Mouse (Mus musculus) left cerebral cortex, postnatal 4 days (tissue): Measurements from ENCODE around the gene Rspo3. TPM values are rescaled to one million over a fixed set of nuclear protein-coding genes. Genes with fewer than 3 reads are reported as not detected.

ENCODE experiments used
- DNase-seq: peaks from one replicate; pipeline ENCODE4 v3.0.0-alpha.2; 2022
- intact Hi-C: fragments of 180-260 bp; cut with DNase I; formaldehyde crosslinking; loops from one replicate; pipeline ENCODE4 v1.15.1; 2025
- total RNA-seq, 2 experiments: library from RNA; stranded (reverse); gene quantifications; 2 replicates each; pipeline ENCODE4 v1.2.3; 2021

Rspo3 gene
- 1 to 10 TPM; 5.2 to 6.0 TPM for total RNA-seq

DNA sequence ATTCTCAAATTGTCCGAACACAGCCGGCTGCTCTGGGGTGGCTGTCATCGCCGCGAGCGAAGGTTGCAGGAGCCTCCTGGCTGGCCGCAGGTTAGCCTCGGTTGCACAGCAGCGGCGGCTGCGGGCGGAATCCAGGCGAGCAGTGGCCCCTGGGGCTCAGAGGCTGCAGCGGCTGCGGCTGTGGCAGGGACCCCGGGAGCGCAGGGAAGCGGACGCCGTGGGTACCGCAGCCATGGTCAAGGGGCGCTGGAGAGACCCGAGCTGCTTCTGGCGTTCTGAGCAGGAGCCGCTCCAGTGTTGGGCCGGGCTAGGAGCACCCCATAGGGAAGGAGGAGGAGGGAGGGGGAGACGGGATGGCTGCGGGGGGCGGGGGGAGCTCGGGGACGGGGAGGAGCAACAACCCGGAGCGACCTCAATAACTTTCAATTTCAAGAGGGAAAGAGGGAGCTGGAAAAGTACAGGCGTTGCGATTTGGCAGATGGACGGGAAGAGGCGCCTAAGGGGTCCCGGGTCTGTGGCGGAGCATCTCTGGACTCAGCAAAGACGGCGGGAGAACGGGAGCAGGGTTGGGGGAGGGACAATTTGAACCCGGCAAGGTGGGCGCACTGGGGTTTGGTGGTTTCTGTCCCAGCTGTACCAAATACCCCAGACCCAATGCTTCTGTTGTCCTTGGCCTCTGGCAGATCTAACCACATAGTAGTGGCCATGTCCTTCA, at the start of gene Rspo3:
Gene Rspo3 (minus strand): TSS at position 322 of the 715 bp plus-strand sequence.
- intact Hi-C loops: loop anchor here (10.0 kb wide), 2 partner anchors 999 to 1049 kb away; no protein-coding TSS in a partner anchor
- DNase-seq: peak; percentile 48

- no peak for DNase-seq
- intact Hi-C loops: no loop called here
Measured at GRCm38 (mm10) chr10:29581940-29582339, 46.3 kb upstream of the Rspo3 start.

DNA sequence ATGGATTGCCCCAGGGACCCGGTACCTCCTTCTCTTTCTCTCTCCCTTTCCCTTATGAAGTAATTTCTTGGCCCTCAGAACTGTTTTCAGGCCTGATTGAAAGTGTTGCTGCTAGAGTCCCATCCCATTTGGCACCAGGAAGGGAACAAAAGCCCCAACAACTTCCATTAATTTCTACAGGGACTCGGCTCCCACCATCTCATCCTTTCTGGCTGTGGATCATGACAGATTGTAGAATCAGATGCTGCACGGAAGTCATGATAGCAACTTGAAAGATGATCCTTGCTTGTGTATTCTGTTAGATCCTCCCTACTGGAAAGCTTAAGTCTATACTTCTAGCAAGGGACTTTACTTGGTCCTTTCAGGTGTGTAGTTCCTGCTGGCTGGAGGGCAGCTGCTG, 45.8 kb upstream of the Rspo3 start:
- no peak for DNase-seq
- intact Hi-C loops: no loop called here

GRCm38 (mm10) chr10:29555983-29556382, 20.3 kb upstream of the Rspo3 start:
- intact Hi-C loops: no loop called here
- DNase-seq: no peak

GRCm38 (mm10) chr10:29554365-29554764, 18.7 kb upstream of the Rspo3 start:
- intact Hi-C loops: no loop called here
- no peak for DNase-seq

- no peak for DNase-seq
- intact Hi-C loops: no loop called here
Measured at GRCm38 (mm10) chr10:29542982-29543381, 7.3 kb upstream of the Rspo3 start.

DNA sequence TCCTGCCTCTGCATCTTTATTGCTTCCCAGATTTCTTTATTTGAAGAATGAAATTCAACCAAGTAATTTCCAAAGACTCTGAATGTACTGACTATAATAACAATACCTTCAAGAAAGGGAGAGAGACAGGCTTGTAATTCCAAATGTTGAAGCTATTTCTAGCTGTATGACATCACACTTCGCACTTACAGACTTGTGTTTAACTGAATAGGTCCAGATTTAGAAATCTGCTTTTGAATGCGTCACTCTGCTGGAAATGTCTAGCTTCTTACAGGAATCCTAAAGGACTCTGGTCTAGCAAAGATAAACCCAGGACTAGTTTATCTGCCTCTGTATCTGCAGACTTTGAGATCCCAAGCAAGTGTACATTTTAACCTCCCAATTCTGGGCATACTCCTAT, 3.8 kb upstream of the Rspo3 start:
- DNase-seq: no peak
- intact Hi-C loops: loop anchor here (10.0 kb wide), 2 partner anchors 995 to 1045 kb away; no protein-coding TSS in a partner anchor

DNA sequence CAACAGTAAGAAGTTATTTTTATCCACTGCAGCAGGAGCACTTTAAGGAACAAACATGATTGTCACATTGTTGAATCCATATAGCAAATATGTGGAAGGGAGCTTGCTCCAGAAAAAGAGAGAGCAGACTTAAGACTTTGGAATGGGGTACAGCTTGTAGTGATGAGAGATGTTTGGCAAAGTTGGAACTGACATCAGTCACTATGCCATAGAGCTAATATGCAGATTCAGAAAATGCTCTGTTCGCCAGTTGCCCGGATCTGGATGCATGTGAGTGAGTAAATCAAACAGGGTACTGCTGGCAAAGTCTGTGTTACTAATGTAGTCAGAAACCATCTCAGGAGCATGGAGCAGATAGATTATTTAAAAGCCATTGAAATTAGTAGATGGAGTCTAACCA, 3.1 kb upstream of the Rspo3 start:
- intact Hi-C loops: loop anchor here (10.0 kb wide), 2 partner anchors 996 to 1046 kb away; no protein-coding TSS in a partner anchor
- no peak for DNase-seq

GRCm38 (mm10) chr10:29534830-29535227, 838 bp downstream of the Rspo3 start:
- DNase-seq: no peak

GRCm38 (mm10) chr10:29533846-29534829, 1.5 kb downstream of the Rspo3 start:
- DNase-seq: peak; percentile 13
- intact Hi-C loops: loop anchor here (1.0 to 10.0 kb wide), 4 partner anchors 268 to 1051 kb away; no protein-coding TSS in a partner anchor

More at GRCm38 (mm10) chr10:29534830-29535227, 838 bp downstream of the Rspo3 start:
- intact Hi-C loops: loop anchor here (5.0 to 10.0 kb wide), 3 partner anchors 267 to 1050 kb away; no protein-coding TSS in a partner anchor

DNA sequence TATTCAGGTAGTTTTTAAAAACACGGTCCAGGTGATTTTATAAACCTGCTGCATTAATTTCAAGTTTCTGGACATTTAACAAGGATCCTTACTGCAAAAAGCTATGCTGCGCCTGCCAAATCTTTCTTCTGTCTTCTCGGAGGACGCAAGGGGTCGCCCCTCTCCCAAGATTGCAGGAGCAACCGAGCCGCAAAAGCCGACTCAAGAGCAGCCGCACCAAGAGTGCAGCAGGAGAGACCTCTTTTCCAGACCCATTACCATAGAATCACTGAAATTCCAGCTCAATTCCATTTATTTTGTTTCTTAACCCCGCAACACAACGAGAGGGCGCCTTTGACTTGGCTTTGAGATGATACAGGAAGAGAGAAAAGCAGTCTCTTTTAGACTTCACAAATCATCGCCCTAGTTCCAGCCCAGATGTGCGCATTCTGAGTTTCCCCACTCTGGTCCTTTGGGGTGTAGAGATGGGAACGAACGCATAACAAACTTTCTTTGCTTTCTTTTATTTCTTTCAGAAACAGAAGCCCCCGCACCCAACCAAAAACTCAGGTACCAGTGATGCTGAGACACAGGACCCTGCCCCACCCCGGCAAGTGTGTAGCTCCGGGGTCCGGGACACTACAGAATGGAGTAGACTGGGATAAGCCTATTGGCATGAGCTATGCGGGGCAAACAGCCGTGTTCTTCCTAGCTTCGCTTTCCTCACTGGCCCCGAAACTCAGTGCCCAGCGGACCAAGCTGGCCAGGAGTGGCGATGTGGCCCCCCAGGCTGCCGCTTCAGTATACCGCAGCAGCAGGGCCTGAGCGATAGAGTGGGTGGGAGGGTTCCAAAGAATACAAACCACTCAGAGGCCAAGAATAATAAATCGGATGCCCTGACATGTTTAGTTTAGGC, 2.6 kb downstream of the Rspo3 start:
- intact Hi-C loops: loop anchor here (1.0 to 10.0 kb wide), 4 partner anchors 269 to 1052 kb away; no protein-coding TSS in a partner anchor
- DNase-seq: peak; percentile 89

- intact Hi-C loops: no loop called here
- no peak for DNase-seq
Measured at GRCm38 (mm10) chr10:29513563-29513962, 22.1 kb downstream of the Rspo3 start.

DNA sequence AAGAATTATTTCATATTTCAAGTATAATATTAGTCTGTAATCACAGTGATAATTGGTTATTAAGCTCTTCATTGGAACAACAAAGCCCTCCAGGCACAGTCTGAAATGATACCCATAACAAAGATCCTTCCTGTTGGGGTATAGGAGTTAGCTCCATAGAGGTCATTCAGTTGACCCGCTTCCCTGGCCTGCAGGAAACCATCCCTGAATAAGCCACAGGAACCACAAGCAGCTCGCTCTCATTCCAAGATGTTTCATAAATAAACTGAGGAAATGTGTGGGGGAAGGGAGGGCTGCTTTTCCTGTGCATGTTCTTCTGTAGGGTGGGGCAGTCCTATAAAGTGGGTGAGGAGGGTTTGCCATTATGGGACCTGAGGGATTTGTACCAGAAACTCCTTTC, 27.5 kb downstream of the Rspo3 start:
- no peak for DNase-seq
- intact Hi-C loops: no loop called here

GRCm38 (mm10) chr10:29497205-29497822, 38.4 kb downstream of the Rspo3 start:
- intact Hi-C loops: no loop called here
- DNase-seq: no peak

DNA sequence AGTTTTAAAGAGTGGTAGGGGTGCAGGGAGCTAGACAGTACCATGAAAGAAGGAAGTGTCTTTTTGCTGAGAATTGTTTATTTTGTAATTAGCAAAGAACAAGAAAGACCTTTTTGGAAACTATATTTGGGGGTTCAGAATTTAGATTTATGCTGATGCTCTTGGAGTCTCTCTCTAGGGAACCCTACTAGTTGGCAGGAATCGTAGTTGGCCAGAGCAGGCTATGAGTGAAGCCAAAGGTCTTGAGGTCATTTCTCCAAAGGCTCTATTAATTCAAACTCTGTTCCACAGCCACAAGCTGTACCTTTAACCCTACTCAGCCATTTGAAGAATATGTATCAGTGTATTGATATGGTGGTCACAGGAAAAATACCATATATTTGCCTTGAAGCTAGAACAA, 41.7 kb downstream of the Rspo3 start:
- intact Hi-C loops: no loop called here
- no peak for DNase-seq

GRCm38 (mm10) chr10:29480945-29481344, 54.7 kb downstream of the Rspo3 start:
- DNase-seq: no peak
- intact Hi-C loops: no loop called here

DNA sequence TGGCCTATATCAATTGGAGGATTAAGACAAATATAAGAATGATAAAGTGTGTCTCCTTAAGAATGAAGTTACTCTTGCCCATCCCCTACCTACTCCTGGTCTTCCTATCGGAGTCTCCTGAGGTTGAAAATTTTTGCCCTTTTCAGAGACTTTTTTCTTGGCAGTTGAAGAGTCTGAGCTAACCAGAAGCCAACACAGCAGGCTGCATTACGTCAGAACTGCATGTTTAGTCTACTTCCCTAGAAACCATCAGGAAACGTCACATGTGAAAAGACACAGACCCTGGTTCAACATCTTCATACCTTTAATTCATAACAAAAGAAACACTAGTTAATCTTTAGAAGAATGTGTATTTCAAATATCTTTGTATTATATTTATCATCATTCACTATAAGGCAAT, 56.3 kb downstream of the Rspo3 start:
- intact Hi-C loops: no loop called here
- no peak for DNase-seq

GRCm38 (mm10) chr10:29470454-29470853, 65.2 kb downstream of the Rspo3 start:
- intact Hi-C loops: no loop called here
- no peak for DNase-seq

DNA sequence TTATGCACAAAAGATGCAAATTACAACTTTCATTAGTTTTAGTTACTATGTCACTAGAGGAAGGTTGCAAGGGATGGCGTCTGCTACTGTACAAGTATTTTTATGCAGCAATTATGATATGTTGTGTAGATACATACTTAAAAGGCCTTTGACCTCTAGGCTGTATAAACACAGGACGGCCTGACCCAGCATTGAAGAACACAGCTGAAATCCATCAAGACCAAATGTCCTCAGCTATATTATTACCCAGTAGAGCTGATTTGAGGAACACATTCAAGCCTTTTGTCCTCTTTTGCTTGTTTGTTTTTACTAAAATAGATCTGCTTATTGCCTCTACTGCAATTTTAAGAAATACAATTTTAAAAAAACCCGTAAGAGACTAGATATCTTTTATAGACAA, 75.6 kb downstream of the Rspo3 start:
- intact Hi-C loops: no loop called here

GRCm38 (mm10) chr10:29459632-29460031, 76.0 kb downstream of the Rspo3 start:
- intact Hi-C loops: no loop called here
- DNase-seq: no peak

More for the DNA sequence above, 75.6 kb downstream of the Rspo3 start:
- DNase-seq: no peak
